Mouse (Mus musculus): ENCODE measurements around the gene Tmem185b. TPM values are rescaled to one million over a fixed set of nuclear protein-coding genes. Genes with fewer than 3 reads are reported as not detected.

Gene Tmem185b
- polyA plus RNA-seq, 1 experiment from 2014 or later: 22.1 TPM

GRCm38 (mm10) chr1:119492505-119492904, 33.5 kb upstream of the Tmem185b start:
- ATAC-seq (ENCODE audit: extremely low read depth, insufficient number of reproducible peaks, low FRiP score, low TSS enrichment): no peak
- H3K27me3 ChIP-seq (replicated peaks): no peaks in the 10 kb centered on the region
- 0 out of 2 replicates have a peak overlapping the region, but pooled peaks have one; percentile 10 for H3K4me3 ChIP-seq
- H3K9me3 ChIP-seq: no peaks in the 10 kb centered on the region
- H3K36me3 ChIP-seq: peaks cover 19% of the 10 kb centered on the region
- 81% methylated on average over 1 of the region's 1 CpGs for WGBS
- H3K27ac ChIP-seq (replicated peaks): peak overlapping the region; percentile 79
- peak overlapping the region; percentile 59 for H3K4me2 ChIP-seq
- H3K4me1 ChIP-seq: peaks cover 77% of the 10 kb centered on the region
- 0 out of 2 replicates have a peak overlapping the region, but pooled peaks have one; percentile 42 for H3K9ac ChIP-seq

DNA sequence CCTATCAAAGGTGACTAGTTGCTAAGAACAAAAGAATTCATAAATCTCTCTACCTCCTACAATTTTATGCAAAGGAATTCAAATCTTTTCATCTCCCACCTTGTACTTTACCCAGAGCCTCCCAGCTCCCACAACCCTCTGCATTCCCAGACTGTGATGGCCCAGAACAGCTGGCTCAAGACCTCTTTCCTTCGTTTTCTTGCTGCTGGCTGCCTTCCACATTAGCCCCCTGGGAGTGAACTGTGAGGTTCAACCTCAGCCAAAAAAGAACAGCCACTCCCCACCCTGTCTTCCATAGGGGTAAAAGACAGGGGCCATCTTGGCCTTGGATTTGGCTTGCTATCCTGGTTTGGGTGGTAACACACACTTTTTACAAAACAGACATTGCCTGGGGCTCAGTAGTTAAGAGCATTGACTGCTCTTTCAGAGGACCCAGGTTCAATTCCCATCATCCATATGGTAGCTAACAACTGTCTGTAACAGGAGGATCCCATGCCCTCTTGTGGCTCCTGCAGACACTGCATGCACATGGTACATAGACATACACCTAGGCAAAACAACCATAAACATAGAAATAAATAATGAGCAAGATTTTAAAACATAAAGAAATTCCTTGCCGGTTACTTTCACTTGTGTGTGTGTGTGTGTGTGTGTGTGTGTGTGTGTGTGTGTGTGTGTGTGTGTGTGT, 31.8 kb upstream of the Tmem185b start:
- no peak overlapping the region for H3K4me3 ChIP-seq
- H3K4me2 ChIP-seq: no peak overlapping the region
- H3K36me3 ChIP-seq: peaks cover 20% of the 10 kb centered on the region
- no peak for ATAC-seq (ENCODE audit: extremely low read depth, insufficient number of reproducible peaks, low FRiP score, low TSS enrichment)
- H3K27me3 ChIP-seq (replicated peaks): no peaks in the 10 kb centered on the region
- 72% methylated on average over 2 of the region's 2 CpGs for WGBS
- peaks cover 80% of the 10 kb centered on the region for H3K4me1 ChIP-seq
- H3K27ac ChIP-seq (replicated peaks): no peak overlapping the region
- no peak overlapping the region for H3K9ac ChIP-seq
- no peaks in the 10 kb centered on the region for H3K9me3 ChIP-seq

GRCm38 (mm10) chr1:119494712-119495395, 31.1 kb upstream of the Tmem185b start:
- peaks cover 83% of the 10 kb centered on the region for H3K4me1 ChIP-seq
- H3K4me2 ChIP-seq: no peak overlapping the region
- peaks cover 22% of the 10 kb centered on the region for H3K36me3 ChIP-seq
- no peak overlapping the region for H3K27ac ChIP-seq (replicated peaks)
- WGBS: 86% methylated on average over 9 of the region's 9 CpGs
- H3K9ac ChIP-seq: no peak overlapping the region
- no peaks in the 10 kb centered on the region for H3K27me3 ChIP-seq (replicated peaks)
- H3K4me3 ChIP-seq: no peak overlapping the region
- ATAC-seq (ENCODE audit: extremely low read depth, insufficient number of reproducible peaks, low FRiP score, low TSS enrichment): no peak
- H3K9me3 ChIP-seq: no peaks in the 10 kb centered on the region

- ATAC-seq (ENCODE audit: extremely low read depth, insufficient number of reproducible peaks, low FRiP score, low TSS enrichment): no peak
- Histone ChIP-seq H3K36me3 (peaks cover 21% of the 10 kb centered on the region), H3K27ac (replicated peaks) (no peak overlapping the region; the same call in 1 of the 2 replicates), H3K27me3 (replicated peaks) (no peaks in the 10 kb centered on the region), H3K4me1 (peaks cover 80% of the 10 kb centered on the region), H3K9ac (no peak overlapping the region), H3K9me3 (no peaks in the 10 kb centered on the region), H3K4me2 (no peak overlapping the region), H3K4me3 (no peak overlapping the region)
- WGBS: 80% methylated on average over 6 of the region's 6 CpGs
Measured at GRCm38 (mm10) chr1:119495396-119495775, 30.6 kb upstream of the Tmem185b start.

- ATAC-seq (ENCODE audit: extremely low read depth, insufficient number of reproducible peaks, low FRiP score, low TSS enrichment): no peak
- Histone ChIP-seq H3K27ac (replicated peaks) (no peak overlapping the region), H3K4me2 (no peak overlapping the region), H3K9me3 (no peaks in the 10 kb centered on the region), H3K36me3 (peaks cover 32% of the 10 kb centered on the region), H3K4me1 (peaks cover 75% of the 10 kb centered on the region), H3K4me3 (no peak overlapping the region), H3K9ac (no peak overlapping the region), H3K27me3 (replicated peaks) (no peaks in the 10 kb centered on the region)
- 63% methylated on average over 5 of the region's 5 CpGs for WGBS
Measured at GRCm38 (mm10) chr1:119497346-119498004, 28.5 kb upstream of the Tmem185b start.

DNA sequence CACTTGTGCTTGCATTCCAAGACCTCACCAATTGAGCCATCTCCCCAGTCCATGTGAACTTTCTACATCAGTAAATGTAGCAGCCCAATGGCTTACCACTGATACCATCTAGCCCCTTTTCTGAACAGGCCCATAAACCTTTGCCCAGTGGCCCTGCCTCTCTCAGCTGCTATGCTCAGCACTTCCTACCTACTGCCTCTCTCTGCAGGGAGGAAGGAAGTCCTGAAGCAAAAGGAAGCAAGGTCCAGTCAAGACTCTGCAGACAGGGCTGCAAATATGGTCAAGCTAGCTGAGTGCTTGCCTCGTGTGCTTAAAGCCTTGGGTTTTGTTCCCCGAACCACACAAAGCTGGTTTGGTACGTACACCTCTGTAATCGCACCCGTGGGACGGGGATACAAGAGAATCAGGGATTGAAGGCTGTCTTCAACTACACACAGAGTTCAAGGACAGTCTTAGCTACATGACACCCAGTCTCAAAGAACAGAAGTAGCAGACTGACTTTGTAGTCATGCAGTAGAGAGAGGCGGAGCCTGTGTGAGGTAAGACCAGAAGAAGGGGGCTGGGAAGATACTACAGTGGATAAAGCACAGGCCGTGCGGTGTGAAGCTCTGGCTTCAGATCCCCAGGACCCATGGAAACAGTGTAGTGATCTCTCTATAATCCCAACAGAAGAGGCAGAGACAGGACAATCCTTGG, 27.3 kb upstream of the Tmem185b start:
- ATAC-seq (ENCODE audit: extremely low read depth, insufficient number of reproducible peaks, low FRiP score, low TSS enrichment): no peak
- H3K27me3 ChIP-seq (replicated peaks): no peaks in the 10 kb centered on the region
- WGBS: 75% methylated on average over 9 of the region's 9 CpGs

DNA sequence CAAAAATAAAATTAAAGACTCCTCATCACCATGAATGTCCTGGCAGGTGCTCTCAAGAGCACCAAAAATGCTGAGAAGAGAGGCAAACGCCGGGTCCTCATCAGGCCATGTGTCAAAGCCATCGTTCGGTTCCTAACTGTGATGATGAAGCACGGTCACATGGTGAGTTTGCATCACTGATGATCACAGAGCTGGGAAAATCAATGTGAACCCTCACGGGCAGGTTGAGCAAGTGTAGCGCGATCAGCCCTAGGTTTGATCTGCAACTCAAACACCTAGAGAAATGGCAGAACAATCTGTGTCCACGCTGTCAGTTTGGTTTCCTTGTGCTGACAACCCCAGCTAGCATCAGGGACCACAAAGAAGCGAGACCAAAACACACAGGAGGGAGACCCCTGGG, 26.5 kb upstream of the Tmem185b start:
- H3K9ac ChIP-seq: no peak overlapping the region
- peaks cover 75% of the 10 kb centered on the region for H3K4me1 ChIP-seq
- H3K4me3 ChIP-seq: no peak overlapping the region
- peaks cover 29% of the 10 kb centered on the region for H3K36me3 ChIP-seq
- no peak overlapping the region for H3K27ac ChIP-seq (replicated peaks)
- no peaks in the 10 kb centered on the region for H3K27me3 ChIP-seq (replicated peaks)
- no peaks in the 10 kb centered on the region for H3K9me3 ChIP-seq
- 88% methylated on average over 10 of the region's 10 CpGs for WGBS
- ATAC-seq (ENCODE audit: extremely low read depth, insufficient number of reproducible peaks, low FRiP score, low TSS enrichment): no peak
- no peak overlapping the region for H3K4me2 ChIP-seq

More for the DNA sequence above, 27.3 kb upstream of the Tmem185b start:
- Histone ChIP-seq H3K4me3 (no peak overlapping the region), H3K9ac (no peak overlapping the region), H3K36me3 (peaks cover 29% of the 10 kb centered on the region), H3K27ac (replicated peaks) (peak overlapping the region; percentile 25; the same call in 1 of the 2 replicates), H3K4me2 (0 out of 2 replicates have a peak overlapping the region, but pooled peaks have one; percentile 7), H3K4me1 (peaks cover 77% of the 10 kb centered on the region), H3K9me3 (no peaks in the 10 kb centered on the region)

DNA sequence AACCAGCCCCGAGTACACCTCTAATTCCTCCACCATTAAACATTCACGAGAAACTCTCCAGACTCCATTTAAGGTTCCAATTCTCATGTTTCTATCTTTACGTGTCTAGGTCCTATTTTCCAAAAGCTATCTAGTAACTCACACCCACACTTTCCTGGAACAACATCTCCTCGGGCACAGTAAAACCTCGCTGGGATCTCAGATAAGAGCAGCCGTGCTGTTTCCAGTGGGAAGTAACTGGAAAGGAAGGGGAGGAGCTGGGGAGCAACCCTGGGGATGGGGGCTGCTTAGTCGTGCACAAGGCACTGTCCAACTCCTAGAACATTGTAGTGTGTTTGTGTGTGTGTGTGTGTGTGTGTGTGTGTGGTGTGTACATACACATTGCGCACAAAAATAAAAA, 24.1 kb upstream of the Tmem185b start:
- Histone ChIP-seq H3K36me3 (peaks cover 22% of the 10 kb centered on the region), H3K27ac (replicated peaks) (peak overlapping the region; percentile 93), H3K27me3 (replicated peaks) (no peaks in the 10 kb centered on the region), H3K9ac (peak overlapping the region; percentile 15; the same call in 1 of the 2 replicates), H3K9me3 (no peaks in the 10 kb centered on the region), H3K4me3 (peak overlapping the region; percentile 8; the same call in 1 of the 2 replicates), H3K4me2 (peak overlapping the region; percentile 87), H3K4me1 (peaks cover 76% of the 10 kb centered on the region)
- ATAC-seq (ENCODE audit: extremely low read depth, insufficient number of reproducible peaks, low FRiP score, low TSS enrichment): no peak
- WGBS: 34% methylated on average over 8 of the region's 8 CpGs

GRCm38 (mm10) chr1:119502729-119503128, 23.2 kb upstream of the Tmem185b start:
- Histone ChIP-seq H3K4me1 (peaks cover 68% of the 10 kb centered on the region), H3K27me3 (replicated peaks) (no peaks in the 10 kb centered on the region), H3K27ac (replicated peaks) (peak overlapping the region; percentile 93), H3K4me3 (peak overlapping the region; percentile 85), H3K36me3 (peaks cover 22% of the 10 kb centered on the region), H3K4me2 (peak overlapping the region; percentile 87), H3K9me3 (no peaks in the 10 kb centered on the region), H3K9ac (peak overlapping the region; percentile 91)
- WGBS: 87% methylated on average over 10 of the region's 11 CpGs
- no peak for ATAC-seq (ENCODE audit: extremely low read depth, insufficient number of reproducible peaks, low FRiP score, low TSS enrichment)

DNA sequence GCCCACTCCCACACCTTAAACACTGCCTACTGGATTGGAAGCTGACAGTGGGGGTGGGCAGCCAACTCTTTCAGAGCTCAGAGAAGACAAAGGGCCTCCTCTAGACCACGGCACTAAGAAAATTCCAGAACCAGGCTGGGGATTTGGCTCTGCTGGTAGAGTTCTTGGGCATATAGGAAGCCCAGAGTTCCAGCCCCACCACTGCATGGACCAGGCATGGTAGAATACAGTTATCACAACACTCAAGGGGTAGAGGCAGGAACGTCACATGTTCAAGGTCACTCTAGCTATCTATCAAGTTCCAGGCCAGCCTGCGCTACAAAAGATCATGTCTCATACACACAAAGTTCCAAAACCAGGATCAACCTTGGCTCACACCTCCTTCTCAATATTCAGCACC, 22.8 kb upstream of the Tmem185b start:
- H3K4me2 ChIP-seq: peak overlapping the region; percentile 87
- H3K36me3 ChIP-seq: peaks cover 22% of the 10 kb centered on the region
- H3K27ac ChIP-seq (replicated peaks): peak overlapping the region; percentile 93
- H3K27me3 ChIP-seq (replicated peaks): no peaks in the 10 kb centered on the region
- peak overlapping the region; percentile 91 for H3K9ac ChIP-seq
- no peaks in the 10 kb centered on the region for H3K9me3 ChIP-seq
- peaks cover 68% of the 10 kb centered on the region for H3K4me1 ChIP-seq
- no peak for ATAC-seq (ENCODE audit: extremely low read depth, insufficient number of reproducible peaks, low FRiP score, low TSS enrichment)
- 24% methylated on average over 3 of the region's 3 CpGs for WGBS
- peak overlapping the region; percentile 85 for H3K4me3 ChIP-seq

DNA sequence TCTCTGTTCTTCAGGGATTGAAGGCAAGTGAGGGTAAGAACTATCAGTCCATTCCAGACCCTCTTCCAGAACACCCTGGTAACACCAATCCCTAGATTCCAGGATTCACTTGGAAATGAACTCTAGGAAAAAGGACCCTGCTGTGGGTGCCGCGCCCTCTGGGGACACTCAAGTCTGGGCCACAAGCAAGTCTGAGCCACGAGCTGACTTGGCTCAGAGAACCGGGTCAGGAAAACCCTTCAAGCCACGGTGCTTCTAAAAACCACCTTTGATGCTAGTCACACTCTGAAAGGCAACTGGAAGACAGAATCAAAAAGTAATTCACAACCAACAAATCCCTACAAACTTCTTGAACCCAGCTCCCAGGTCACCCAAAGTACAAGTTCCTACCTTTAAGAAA, 22.2 kb upstream of the Tmem185b start:
- ATAC-seq (ENCODE audit: extremely low read depth, insufficient number of reproducible peaks, low FRiP score, low TSS enrichment): no peak
- 9% methylated on average over 5 of the region's 5 CpGs for WGBS
- H3K4me3 ChIP-seq: peak overlapping the region; percentile 85
- H3K27me3 ChIP-seq (replicated peaks): no peaks in the 10 kb centered on the region
- H3K9me3 ChIP-seq: no peaks in the 10 kb centered on the region
- H3K36me3 ChIP-seq: peaks cover 22% of the 10 kb centered on the region
- H3K4me2 ChIP-seq: peak overlapping the region; percentile 87
- H3K9ac ChIP-seq: peak overlapping the region; percentile 91
- H3K27ac ChIP-seq (replicated peaks): peak overlapping the region; percentile 93
- H3K4me1 ChIP-seq: peaks cover 68% of the 10 kb centered on the region
